14 mouse cellular contexts compared by ENCODE assay signal in the genomic region with DNA sequence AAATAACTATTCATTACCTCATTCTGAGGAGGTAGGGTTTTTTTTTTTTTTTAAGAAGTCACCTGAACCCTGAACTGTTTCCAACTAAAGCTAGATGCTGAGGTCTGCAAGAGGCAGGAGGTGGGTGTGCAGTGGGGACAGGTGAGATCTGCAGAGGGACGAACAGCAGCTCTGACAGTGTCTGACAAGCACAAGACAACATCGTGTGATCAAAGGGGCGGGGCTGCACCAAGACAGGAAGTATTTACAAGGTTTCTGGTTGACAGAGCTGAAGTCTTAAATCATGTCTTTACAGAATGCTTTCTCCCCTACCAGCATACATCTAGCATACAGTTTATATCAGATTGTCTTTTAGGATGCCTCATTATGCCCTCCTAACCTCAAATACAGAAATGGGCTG. TPM values are rescaled to one million over a fixed set of nuclear protein-coding genes. Genes with fewer than 3 reads are reported as not detected.
DNase-seq lines count a peak whose midpoint lies in the region; ATAC-seq lines count a peak whose summit lies in the region.
"Had no signal": no experiment of that assay in that cellular context is flagged by ENCODE, and none has a peak within 500 bp of the region (broad histone marks: within the 10 kb centered on the region; RNA-seq: fewer than 3 reads in every experiment).

No protein-coding gene starts in this region.

- H3K27me3 ChIP-seq in kidney, embryonic 16.5 days (ENCODE audit: insufficient read depth, low read length), result no peaks in the 10 kb centered on the region
- H3K27me3 ChIP-seq: lung, embryonic 15.5 days; neural tube, embryonic 13.5 days had no signal

- WGBS in kidney, embryonic 16.5 days, result 52% methylated on average over 3 of the region's 3 CpGs

- H3K4me2 ChIP-seq in kidney, embryonic 16.5 days (replicated peaks; ENCODE audit: low read depth, low read length), result no peak overlapping the region
- H3K4me2 ChIP-seq: lung, embryonic 15.5 days; neural tube, embryonic 13.5 days had no signal

- no peak overlapping the region for H3K27ac ChIP-seq in kidney, embryonic 16.5 days (ENCODE audit: low read length)
- H3K27ac ChIP-seq: lung, embryonic 15.5 days; neural tube, embryonic 13.5 days had no signal

- 0 out of 2 replicates have a peak, but pooled peaks cover 4% of the 10 kb centered on the region for H3K4me1 ChIP-seq in kidney, embryonic 16.5 days (ENCODE audit: insufficient read depth, low read length)
- H3K4me1 ChIP-seq: neural tube, embryonic 13.5 days had no signal

- H3K9ac ChIP-seq in kidney, embryonic 16.5 days (replicated peaks; ENCODE audit: low read length), result no peak overlapping the region
- H3K9ac ChIP-seq: lung, embryonic 15.5 days; neural tube, embryonic 13.5 days had no signal

- no peak for ATAC-seq in kidney, embryonic 16.5 days (ENCODE audit: low FRiP score, low TSS enrichment)
- ATAC-seq in granulocyte monocyte progenitor cell, adult 5-6 weeks (replicated peaks; ENCODE audit: poor library complexity, severe bottlenecking), result 0 out of 2 replicates have a peak, but pooled peaks have one; percentile 27
- no peak for ATAC-seq in monocyte, adult 5-6 weeks (replicated peaks; ENCODE audit: insufficient number of reproducible peaks, low FRiP score, low TSS enrichment, poor library complexity, severe bottlenecking)

- peaks cover 14% of the 10 kb centered on the region; the same call in 1 of the 2 replicates for H3K36me3 ChIP-seq in kidney, embryonic 16.5 days (ENCODE audit: insufficient read depth, low read length)

- no peak overlapping the region for H3K4me3 ChIP-seq in kidney, embryonic 16.5 days (ENCODE audit: low read length)
- H3K4me3 ChIP-seq: lung, embryonic 15.5 days; neural tube, embryonic 13.5 days had no signal

- DNase-seq in kidney, postnatal 36 days, result peak; percentile 25 to 53
- peak; percentile 75 for DNase-seq in CD4-positive, CD25-positive, alpha-beta regulatory T cell, adult 2 months (ENCODE audit: low read depth, low spot score)
- peak; percentile 15 to 29 for DNase-seq in thymus, postnatal 10 days (ENCODE audit: low spot score in 2 of 2)
- no peak for DNase-seq in cerebellum, adult 11-12 months
- no peak for DNase-seq in embryo, embryonic 10.5 days (ENCODE audit: low spot score)
- DNase-seq: cerebellum, postnatal 36 days; heart, postnatal 14 days; layer of hippocampus, postnatal 36 days; midbrain, embryonic 14.5 days had no signal

- H3K9me3 ChIP-seq in kidney, embryonic 16.5 days (ENCODE audit: low read length), result no peaks in the 10 kb centered on the region
- H3K9me3 ChIP-seq: lung, embryonic 15.5 days; neural tube, embryonic 13.5 days had no signal

RNA-seq across cellular contexts. Expression of a gene that starts 14.5 kb away (rescaled TPM):
- 326 and 331 TPM in 2 replicates for polyA plus RNA-seq in kidney, embryonic 16.5 days (2015; fragmentation: Nextera tagmentation; extraction: Ambion mirVana)
- total RNA-seq in granulocyte monocyte progenitor cell, adult 5-6 weeks (2014; fragmentation: Nextera tagmentation), result 165 and 172 TPM in 2 replicates
- 93.4 and 107 TPM in 2 replicates for total RNA-seq in granulocyte monocyte progenitor cell, adult 5-6 weeks (2017)
- 28.3 to 82.2 TPM (median 35.8 TPM) in 3 replicates for total RNA-seq in monocyte, adult 5-6 weeks (2017)

RNA-seq across cellular contexts. Expression of a gene that starts 21.3 kb away (rescaled TPM):
- polyA plus RNA-seq in kidney, embryonic 16.5 days (2015; fragmentation: Nextera tagmentation; extraction: Ambion mirVana), result 3.8 TPM in 1 of 2 replicates, not detected in the other
- 2.4 and 4.0 TPM in 2 replicates for total RNA-seq in granulocyte monocyte progenitor cell, adult 5-6 weeks (2014; fragmentation: Nextera tagmentation)
- 0.90 and 1.4 TPM in 2 replicates for total RNA-seq in granulocyte monocyte progenitor cell, adult 5-6 weeks (2017)
- 1.5 TPM in 1 of 3 replicates, not detected in the others for total RNA-seq in monocyte, adult 5-6 weeks (2017)
- polyA plus RNA-seq: neural tube, embryonic 13.5 days had no signal

RNA-seq across cellular contexts. Expression of a gene that starts 33.2 kb away (rescaled TPM):
- 31.7 and 32.8 TPM in 2 replicates for polyA plus RNA-seq in kidney, embryonic 16.5 days (2015; fragmentation: Nextera tagmentation; extraction: Ambion mirVana)
- total RNA-seq in granulocyte monocyte progenitor cell, adult 5-6 weeks (2014; fragmentation: Nextera tagmentation), result 9.7 and 16.2 TPM in 2 replicates
- 3.8 and 11.6 TPM in 2 replicates for total RNA-seq in granulocyte monocyte progenitor cell, adult 5-6 weeks (2017)
- total RNA-seq in monocyte, adult 5-6 weeks (2017), result 16.8 to 27.2 TPM (median 19.6 TPM) in 3 replicates

RNA-seq across cellular contexts. Expression of a gene that starts 49.2 kb away (rescaled TPM):
- polyA plus RNA-seq in kidney, embryonic 16.5 days (2015; fragmentation: Nextera tagmentation; extraction: Ambion mirVana), result 20.6 and 20.9 TPM in 2 replicates
- total RNA-seq in granulocyte monocyte progenitor cell, adult 5-6 weeks (2014; fragmentation: Nextera tagmentation), result 0.13 TPM in 1 of 2 replicates, not detected in the other
- total RNA-seq in granulocyte monocyte progenitor cell, adult 5-6 weeks (2017), result 0.15 and 0.52 TPM in 2 replicates
- 0.43 to 0.58 TPM in 2 of 3 replicates, not detected in the other for total RNA-seq in monocyte, adult 5-6 weeks (2017)

Comparison
In these comparisons a context has a peak if more than half of its experiments do, and no peak if none do; other contexts are left out.
1. DNase-seq: peak in kidney, postnatal 36 days (2 of 2), CD4-positive, CD25-positive, alpha-beta regulatory T cell, adult 2 months (single experiment) and thymus, postnatal 10 days (2 of 2); none in cerebellum, adult 11-12 months (single experiment) and embryo, embryonic 10.5 days (single experiment).